Mouse (Mus musculus) monocyte, adult 5-6 weeks (primary cell): Measurements from ENCODE around the gene Zbtb9. TPM values are rescaled to one million over a fixed set of nuclear protein-coding genes. Genes with fewer than 3 reads are reported as not detected.
"Not testable (repeated sequence)": the region's sequence is repeated elsewhere in the genome, so short reads cannot be mapped to it uniquely, and the experiment has no call there.

ENCODE experiments used
- ATAC-seq: fragments of 153-309, 156-312 bp; replicated peaks from 2 replicates; pipeline ENCODE4 v1.8.0; 2017; ENCODE audit warnings: mild to moderate bottlenecking; ENCODE audit not compliant: low TSS enrichment, insufficient number of reproducible peaks, severe bottlenecking, poor library complexity, low FRiP score
- total RNA-seq: library from RNA; stranded (forward); fragments of 200-1000, 200-491, 200-594 nt; gene quantifications from 3 replicates; pipeline ENCODE4 v1.2.3, GENCODE M21; 2017

The Zbtb9 gene
- total RNA-seq, 1 experiment from 2014 or later = 23.5 TPM

DNA sequence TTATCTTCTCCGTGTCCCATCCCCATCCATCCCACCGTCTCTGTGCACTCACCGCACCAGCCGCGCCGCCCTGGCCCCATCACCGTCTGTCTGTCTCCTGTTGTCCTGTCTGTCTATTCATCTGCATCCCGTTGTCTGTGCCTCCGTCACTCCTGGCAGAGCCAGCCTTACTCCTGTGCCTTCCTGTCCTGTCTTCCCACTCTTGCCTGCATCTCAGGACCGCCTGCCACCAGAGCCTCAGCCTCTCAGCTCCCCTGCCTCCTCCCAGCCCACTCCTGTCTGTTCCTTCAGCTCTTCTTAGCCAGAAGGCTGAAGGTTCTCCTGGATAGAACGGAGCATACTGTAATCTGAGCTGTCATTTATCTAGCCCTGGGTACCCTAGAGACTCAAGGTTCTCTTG lies 6.0 kb upstream of the Zbtb9 start:
- no peak for ATAC-seq

DNA sequence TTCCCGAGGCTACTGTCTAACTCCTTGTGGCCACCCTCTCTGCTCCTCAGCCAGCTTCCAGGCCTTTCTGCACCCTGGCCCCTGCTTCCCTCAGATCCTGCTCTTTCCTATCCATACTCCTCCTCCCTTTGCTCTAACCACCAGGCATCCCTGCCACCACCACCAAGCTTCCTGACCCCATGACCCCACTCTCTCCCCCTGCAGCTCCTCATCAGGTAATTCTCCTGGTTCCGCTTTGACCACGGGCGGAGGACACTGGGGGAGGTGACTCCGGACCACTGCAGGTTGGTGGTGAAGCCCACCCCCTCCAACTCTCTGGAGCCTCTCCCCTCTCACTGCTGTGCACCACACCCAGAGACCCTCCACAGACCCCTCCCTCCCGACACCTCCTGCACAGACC lies 5.5 kb upstream of the Zbtb9 start:
- ATAC-seq = no peak

DNA sequence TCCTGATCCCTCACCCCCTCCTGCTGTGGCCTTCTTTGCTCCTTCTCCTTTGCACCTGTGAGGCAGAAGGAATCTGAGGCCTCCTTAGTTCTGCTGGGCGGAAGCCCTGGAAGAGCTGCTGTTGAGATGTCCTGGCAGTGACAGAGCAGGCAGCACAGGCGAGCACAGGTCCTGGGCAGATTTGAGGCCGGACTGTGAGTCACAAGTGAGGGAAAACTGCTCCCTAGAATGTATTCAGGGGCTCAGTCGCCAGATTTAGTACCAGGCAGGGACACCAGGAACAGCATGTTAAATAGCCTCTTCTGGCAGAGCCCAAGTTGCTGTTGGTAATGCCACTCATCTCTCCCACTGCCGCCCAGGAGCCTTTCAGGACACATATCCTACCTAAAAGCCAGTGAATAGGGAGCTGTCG lies 4.8 kb upstream of the Zbtb9 start:
- no peak for ATAC-seq

DNA sequence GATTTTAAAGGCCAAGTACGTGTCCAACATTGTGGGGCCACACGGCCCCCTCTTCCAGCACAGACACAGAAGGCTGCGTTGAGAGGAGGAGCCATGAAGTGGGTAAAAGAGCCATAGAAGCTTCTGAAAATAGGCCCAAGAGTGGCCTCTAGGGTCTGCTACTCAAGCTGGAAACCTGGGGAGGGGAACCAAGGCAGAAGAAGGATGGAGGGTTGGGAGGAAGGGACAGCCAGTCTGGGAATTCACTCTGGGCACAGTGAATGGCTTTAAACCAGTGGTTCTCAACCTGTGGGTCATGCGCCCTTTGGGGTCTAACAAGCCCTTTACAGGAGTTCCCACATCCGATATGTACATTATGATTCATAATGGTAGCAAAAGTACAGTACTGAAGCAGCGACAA lies 3.7 kb upstream of the Zbtb9 start:
- ATAC-seq = no peak

DNA sequence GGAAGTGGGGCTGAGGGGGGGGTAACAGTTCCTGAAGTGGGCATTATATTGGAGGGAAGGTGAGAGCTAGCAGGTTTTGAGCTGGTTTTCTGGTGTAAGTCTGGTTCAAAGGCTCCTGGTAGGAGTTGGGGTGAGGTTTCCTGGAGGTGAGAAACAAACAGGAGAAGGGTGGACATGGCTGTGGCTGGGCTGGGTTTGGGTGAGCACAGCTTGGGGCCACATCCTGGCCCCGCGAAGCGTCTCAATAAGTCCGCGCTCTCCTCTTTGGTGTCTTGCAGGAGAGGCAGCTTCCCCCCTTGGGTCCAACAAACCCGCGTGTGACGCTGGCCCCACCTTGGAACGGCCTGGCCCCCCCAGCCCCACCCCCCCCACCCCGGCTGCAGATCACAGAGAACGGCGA lies 2.7 kb upstream of the Zbtb9 start:
- ATAC-seq = no peak

DNA sequence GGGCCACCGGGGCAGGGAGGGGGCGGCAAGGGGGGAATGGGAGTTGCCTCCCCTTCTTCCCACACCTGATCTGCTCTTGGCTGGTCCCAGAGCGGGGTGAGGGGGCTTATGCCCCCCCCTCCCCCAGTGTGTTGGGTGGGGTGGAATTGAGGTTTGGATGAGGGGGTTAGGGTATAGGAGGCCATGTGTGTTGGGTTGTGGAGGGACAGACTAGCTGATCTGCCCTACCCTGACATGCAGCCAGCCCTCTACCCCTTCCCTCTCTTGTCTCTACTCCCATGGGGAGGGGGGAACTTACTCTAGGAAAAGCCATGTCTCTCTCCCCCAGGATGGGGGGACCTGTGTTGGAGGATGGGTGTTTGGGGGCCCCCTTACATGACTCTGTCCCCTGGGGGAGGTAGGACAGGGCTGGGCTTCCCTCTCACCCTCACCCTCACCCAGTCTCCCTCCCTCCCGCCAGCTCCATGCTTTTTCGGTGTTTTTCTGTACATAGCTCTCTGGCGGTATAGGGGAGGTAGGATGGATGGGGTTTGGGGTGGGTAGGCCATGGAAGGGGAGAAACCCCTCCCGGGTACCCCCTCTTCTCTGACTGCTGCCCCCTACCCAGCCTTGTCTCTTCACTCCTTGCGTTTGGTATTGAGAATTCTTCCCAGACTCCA lies 1.6 kb upstream of the Zbtb9 start:
- no peak for ATAC-seq

DNA sequence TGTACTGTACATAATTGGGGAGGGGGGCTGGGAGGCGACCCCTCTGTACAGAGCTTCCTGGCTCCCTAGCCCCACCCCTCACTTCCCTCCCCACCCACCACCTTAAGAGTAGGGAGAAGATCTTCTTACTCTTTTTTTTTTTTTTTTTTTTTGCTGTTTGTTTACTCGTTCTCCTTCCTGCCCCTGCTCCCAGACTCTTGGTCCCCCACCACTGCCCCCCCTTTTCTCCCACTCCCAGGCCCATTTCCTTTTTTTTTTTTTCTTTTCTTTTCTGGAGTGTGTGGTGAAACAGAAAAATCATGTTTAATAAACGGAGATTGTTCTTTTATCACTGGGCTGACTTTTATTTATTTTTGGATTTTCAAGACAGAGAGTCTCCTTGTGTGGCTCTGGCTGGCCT lies 860 bp upstream of the Zbtb9 start:
- no peak for ATAC-seq

DNA sequence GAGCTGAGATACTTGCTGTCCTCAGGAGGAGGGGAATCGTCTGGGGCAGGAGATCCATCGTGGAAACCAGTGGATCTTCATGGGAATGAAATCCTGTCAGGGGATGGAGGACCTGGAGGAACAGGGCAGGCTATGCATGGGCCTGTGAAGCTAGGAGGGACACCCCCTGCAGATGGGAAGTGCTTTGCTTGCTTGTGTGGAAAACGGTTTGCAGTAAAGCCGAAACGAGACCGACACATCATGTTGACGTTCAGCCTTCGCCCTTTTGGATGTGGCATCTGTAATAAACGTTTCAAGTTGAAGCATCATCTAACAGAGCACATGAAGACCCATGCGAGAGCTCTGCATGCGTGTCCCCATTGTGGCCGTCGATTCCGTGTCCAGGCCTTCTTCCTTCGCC lies 1.6 kb downstream of the Zbtb9 start:
- ATAC-seq = no peak

DNA sequence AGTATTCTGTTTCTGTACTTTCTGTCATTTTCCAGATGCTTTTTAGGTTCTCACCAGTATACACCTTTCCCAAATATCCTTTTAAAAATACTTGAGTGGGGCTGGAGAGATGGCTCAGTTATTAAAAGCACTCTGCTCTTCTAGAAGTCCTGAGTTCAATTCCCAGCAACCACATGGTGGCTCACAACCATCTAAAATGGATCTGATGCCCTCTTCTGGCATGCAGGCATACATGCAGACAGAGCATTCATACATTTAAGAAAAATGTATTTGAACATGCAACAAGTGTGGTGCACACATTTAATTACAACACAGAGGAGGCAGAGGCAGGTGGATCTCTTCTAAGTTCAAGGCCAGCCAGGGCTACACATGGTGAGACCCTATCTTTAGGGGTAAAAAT lies 2.4 kb downstream of the Zbtb9 start:
- ATAC-seq = no peak

DNA sequence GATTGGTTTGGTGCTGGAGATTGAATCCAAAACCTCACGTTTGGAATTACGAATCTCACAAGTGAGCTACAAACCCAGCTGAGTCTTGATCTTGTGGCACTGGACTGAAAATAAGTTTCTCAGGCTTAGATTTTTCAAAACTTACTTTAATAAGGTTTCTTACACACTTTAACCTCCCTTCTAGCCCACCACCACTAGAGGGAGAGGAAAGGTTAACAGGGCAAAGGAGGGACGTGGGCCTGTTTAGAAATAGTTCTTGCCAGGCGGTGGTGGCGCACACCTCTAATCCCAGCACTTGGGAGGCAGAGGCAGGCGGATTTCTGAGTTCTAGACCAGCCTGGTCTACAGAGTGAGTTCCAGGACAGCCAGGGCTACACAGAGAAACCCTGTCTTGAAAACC lies 4.4 kb downstream of the Zbtb9 start:
- ATAC-seq = not testable (repeated sequence)

DNA sequence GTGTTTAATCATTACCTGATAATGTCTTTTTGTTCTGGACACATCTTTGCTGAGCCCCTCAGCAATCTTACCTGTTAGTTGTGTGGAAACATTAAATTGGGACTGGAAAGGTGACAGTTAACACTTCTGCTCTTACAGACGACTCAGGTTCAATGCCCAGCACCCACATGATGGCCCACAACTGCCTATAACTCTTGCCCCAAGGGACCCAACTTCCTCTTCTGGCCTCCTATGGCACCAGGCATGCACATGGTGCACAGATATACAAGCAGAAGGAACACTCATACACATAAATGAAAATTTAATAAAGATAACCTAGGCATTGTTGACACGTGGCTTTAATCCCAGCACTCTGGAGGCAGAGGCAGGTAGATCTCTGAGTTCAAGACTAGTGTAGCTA lies 6.5 kb downstream of the Zbtb9 start:
- peak; percentile 56; the same call in 1 of the 2 replicates for ATAC-seq

DNA sequence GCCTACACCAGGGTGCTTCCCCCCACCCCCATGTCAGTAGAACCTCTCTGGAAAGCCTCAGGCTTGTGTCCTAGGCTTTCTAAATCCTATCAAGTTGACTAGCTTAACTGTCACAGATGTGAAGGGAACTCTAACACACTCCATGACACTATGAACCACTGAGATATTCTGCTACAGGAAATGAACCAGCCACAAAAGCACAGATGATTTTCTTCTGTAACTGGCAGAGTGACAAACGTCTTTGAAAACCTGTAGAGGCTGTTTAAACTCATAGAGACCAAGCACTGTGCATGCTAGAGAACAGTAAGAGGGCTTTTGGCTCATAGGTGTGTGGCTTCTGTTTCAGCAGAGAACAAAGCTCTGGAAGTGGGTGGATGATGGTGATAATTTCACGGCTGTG lies 8.1 kb downstream of the Zbtb9 start:
- ATAC-seq = no peak

DNA sequence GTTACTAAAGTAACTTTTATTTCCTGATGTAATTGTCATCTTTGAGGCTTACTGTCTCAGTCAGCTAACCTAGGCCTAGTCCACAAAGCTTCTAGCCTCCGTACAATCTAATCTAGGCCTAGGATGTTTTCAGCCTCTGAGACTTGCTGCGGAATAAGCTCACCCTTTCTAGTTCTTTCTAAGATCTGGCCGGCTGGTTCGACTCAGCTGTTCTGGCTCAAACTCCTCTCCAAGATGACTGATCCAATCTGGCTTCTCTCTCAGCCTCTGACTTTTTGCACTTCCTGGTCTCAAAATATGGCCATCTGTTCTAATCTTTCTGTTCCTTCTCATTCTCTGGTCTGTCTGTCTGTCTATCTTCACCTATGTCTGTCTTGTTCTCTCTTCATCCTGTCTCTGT lies 10.4 kb downstream of the Zbtb9 start:
- ATAC-seq = no peak

DNA sequence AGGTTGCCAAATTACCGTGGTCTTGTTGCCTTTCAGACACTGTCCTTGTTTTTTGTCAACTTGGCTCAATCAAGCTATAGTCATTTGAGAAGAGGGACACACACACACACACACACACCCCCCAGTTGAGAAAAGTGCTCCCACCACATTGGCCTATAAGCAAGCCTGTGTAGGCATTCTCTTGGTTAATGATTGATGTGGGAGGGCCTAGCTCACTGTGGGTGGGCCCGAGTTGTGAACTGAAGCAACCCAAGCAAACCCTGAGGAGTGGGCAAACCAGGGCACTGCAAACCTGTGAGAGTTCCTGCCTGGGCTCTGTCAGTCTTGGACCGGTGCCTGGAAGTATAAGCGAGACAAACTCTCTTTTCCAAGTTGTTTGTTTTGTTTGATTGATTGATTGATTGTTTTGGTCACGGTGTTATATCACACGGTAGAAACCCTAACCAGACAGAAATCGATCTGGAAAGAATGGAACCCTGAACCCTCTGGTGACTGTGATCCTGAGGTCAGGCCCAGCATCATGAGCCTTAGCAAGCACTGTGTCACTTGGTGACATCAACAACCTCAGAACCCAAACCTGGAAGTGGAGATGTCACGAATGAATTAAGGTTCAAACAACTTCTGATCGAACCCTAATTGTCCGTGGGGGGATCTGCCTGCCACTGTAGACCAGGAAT lies 12.7 kb downstream of the Zbtb9 start:
- ATAC-seq = no peak

DNA sequence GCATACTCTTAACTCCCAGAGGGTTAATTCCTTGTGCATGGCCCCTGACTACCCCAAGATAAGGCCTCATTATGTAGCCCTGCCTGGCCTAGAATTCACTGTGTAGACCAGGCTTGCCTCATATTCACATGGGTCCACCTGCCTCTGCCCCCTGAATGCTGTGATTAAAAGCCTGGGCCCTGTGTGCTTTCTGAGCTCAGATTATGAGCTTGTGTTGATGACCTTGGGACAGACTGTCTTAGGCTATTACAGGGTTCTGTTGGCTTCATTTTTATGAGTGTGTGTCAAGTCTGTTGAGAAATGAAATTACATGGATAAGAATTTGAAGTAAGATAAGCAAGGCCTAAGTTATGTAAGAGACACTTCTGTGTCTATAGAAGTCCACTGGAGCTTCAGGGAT lies 17.6 kb downstream of the Zbtb9 start:
- ATAC-seq = no peak

DNA sequence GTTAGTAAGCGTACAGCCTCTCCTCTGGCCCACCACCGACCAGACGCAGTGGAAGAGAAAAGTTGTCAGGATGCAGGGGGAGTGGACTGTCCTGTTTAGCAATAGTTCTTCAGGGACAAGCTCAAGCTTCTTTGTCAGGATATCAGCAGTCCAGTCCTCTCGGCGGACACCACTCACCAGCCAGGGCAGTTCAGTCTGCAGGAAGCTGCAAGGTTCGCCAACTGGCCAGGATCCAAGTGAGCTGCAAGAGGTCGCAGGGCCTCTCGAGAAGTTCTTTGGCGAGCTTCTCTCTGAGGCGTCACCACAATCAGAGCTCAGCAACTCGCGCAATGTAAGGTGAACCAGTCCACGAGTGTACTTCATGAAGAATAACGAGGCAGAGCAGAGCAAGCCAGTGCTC lies 21.4 kb downstream of the Zbtb9 start:
- ATAC-seq = no peak

DNA sequence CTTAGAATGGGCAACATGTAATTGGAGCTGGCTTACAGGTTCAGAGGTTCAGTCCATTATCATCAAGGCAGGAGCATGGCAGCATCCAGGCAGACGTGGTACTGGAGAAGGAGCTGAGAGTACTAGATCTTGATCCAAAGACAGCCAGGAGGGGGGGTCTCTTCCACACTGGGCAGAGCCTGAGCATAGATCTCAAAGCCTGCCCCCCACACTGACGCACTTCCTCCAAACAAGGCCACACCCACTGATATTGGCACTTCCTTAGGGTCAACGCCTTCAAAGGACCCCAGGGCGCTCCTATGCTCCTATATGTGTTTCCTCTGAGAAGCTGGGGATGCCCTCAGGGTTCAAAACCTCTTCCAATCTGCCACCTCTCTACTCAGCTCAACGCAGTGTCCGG lies 22.0 kb downstream of the Zbtb9 start:
- ATAC-seq = no peak

DNA sequence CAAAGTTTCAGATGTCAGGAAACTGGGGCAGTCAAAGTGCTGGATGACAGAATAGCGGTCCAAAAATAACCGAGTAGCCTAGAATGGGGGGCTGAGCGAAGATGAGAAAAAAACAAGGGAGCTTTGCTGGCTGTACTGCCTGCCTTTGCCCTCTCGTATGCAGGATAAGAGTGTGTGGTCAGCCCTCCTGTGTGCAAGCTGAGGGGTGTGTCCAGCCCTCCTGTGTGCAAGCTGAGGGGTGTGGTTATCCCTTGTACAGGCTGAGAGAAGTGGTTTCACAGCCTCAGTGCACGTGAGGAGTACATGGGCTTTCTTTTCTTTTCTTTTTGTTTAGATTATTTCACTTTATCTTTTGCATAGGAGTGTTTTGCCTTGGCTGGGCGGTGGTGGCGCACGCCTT lies 22.6 kb downstream of the Zbtb9 start:
- ATAC-seq = no peak

DNA sequence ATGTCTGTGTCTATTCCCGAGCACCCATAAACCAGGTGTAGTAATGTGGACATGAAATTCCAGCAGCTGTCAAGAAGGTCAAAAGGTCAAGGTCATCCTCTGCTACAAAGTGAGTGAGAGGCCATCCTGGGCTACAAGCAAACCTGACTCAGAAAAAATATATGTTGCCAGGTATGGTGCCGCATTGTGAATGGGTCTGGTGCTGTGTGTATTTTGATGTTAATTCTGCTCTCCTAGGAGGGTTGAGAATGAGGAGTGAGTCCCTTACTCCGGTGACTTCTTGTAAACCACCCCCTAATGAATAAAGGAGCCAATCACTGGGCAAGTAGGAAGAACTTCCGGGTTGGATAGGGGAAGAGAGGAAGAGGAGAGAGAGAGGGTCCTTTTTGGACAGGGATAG lies 24.7 kb downstream of the Zbtb9 start:
- no peak for ATAC-seq

DNA sequence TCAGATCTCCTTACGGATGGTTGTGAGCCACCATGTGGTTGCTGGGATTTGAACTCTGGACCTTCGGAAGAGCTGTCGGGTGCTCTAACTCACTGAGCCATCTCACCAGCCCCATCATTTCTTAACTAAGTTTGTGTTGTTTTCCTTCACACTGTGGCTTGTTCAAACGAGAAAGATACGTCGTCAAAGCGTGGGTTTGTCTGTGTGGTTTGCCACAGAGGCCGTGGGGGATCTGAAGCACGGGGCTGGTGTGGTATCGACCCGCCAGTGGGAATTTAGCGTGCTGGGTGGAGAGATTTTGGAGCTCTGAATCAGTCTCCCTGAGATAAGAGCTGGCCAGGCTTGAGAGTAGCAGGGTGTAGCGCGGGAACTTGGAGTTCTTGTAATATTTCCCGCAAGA lies 25.3 kb downstream of the Zbtb9 start:
- ATAC-seq = no peak

DNA sequence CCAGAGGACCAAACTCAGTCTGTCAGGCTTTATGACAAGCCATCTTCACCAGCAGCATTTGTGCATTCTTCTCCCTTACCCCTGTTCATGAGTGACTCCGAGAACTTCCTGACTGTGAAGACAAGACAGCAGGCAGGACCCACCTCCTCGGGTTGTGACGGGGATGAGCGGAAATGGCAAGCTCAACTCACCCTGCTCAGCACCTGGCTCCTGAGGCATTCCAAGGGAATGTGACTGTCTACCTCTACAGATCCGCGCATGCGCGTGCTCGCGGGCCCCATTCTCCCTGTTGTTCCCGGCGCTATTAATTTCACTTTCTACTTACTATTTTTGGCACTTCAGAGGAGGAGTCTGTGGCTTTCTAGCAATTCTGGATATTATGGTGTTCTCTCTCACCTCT lies 27.0 kb downstream of the Zbtb9 start:
- 0 out of 2 replicates have a peak, but pooled peaks have one; percentile 6 for ATAC-seq
